Mouse (Mus musculus) ES-E14 (cell line): ENCODE results near the gene Tfeb. TPM values are rescaled to one million over a fixed set of nuclear protein-coding genes. Genes with fewer than 3 reads are reported as not detected.

Experiments used
- DNase-seq: peaks from one replicate; pipeline ENCODE4 v3.0.0-alpha.2; 2013; ENCODE audit warnings: low read depth, low spot score
- H3K27ac ChIP-seq: 2 replicates; pipeline ENCODE4 v1.5.1; 2012; ENCODE audit warnings: low read depth, mild to moderate bottlenecking, low read length, moderate library complexity, mixed read lengths; ENCODE audit not compliant: poor library complexity, insufficient read depth, severe bottlenecking
- H3K36me3 ChIP-seq: 2 replicates; pipeline ENCODE4 v1.6.1; 2012; ENCODE audit warnings: mild to moderate bottlenecking, low read length, moderate library complexity, mixed read lengths; ENCODE audit not compliant: control insufficient read depth, poor library complexity, insufficient read depth, severe bottlenecking
- H3K4me1 ChIP-seq, 2 experiments: fragments of 150-350 bp in 1 of 2; sonication (generic) in 1 of 2; 2 replicates each; pipeline ENCODE4 v1.6.1; 2012; ENCODE audit warnings: low read length in 2 of 2, mild to moderate bottlenecking in 1 of 2, mixed read lengths in 1 of 2; ENCODE audit not compliant: control insufficient read depth in 2 of 2, insufficient read depth in 2 of 2, poor library complexity in 1 of 2
- H3K4me3 ChIP-seq, 2 experiments: fragments of 150-350 bp in 1 of 2; sonication (generic) in 1 of 2; 2 replicates each; pipeline ENCODE4 v1.5.1; 2012; ENCODE audit warnings: low read length in 2 of 2, low read depth in 1 of 2, mild to moderate bottlenecking in 1 of 2, mixed read lengths in 1 of 2; ENCODE audit not compliant: insufficient read depth in 1 of 2, poor library complexity in 1 of 2, severe bottlenecking in 1 of 2
- H3K9ac ChIP-seq: 2 replicates; pipeline ENCODE4 v1.6.1; 2012; ENCODE audit warnings: low read depth, mild to moderate bottlenecking, low read length, mixed read lengths; ENCODE audit not compliant: poor library complexity, insufficient read depth, severe bottlenecking
- H3K9me3 ChIP-seq: fragments of 150-350 bp; sonication (generic); 2 replicates; pipeline ENCODE4 v1.6.1; 2012; ENCODE audit warnings: low read depth, mild to moderate bottlenecking, low read length; ENCODE audit not compliant: control insufficient read depth, insufficient read depth
- CHD2 ChIP-seq: IDR thresholded peaks from 2 replicates; pipeline ENCODE4 v1.6.1; 2014; ENCODE audit warnings: mild to moderate bottlenecking, low read depth, low read length, inconsistent platforms
- HCFC1 ChIP-seq: IDR thresholded peaks from 2 replicates; pipeline ENCODE4 v1.6.1; 2012; ENCODE audit warnings: low read length, inconsistent platforms, borderline replicate concordance; ENCODE audit not compliant: insufficient read depth
- MAFK ChIP-seq: IDR thresholded peaks from 2 replicates; pipeline ENCODE4 v1.6.1; 2014; ENCODE audit warnings: mild to moderate bottlenecking, low read depth, low read length, inconsistent platforms; ENCODE audit not compliant: insufficient read depth
- ZC3H11A ChIP-seq: IDR thresholded peaks from 2 replicates; pipeline ENCODE4 v1.6.1; 2012; ENCODE audit warnings: low read depth, mild to moderate bottlenecking, inconsistent platforms, low read length, borderline replicate concordance
- ZNF384 ChIP-seq: IDR thresholded peaks from 2 replicates; pipeline ENCODE4 v1.6.1; 2012; ENCODE audit warnings: low read depth, low read length, inconsistent platforms
- in situ Hi-C, 2 experiments: fragments of 600-800 bp; cut with MboI; formaldehyde crosslinking; loops; one replicate each; pipeline ENCODE4 v1.15.1; 2025; ENCODE audit warnings: low sequenced_read_pairs in 2 of 2, inconsistent platforms in 1 of 2; ENCODE audit not compliant: unreplicated experiment in 2 of 2
- total RNA-seq: library from RNA; depleted of rRNA; stranded (reverse); fragments of 300-350 nt; gene quantifications from 2 replicates; pipeline ENCODE4 v1.2.3, GENCODE M21; 2012

Gene Tfeb
- total RNA-seq, 1 experiment: 21.0 TPM

DNA sequence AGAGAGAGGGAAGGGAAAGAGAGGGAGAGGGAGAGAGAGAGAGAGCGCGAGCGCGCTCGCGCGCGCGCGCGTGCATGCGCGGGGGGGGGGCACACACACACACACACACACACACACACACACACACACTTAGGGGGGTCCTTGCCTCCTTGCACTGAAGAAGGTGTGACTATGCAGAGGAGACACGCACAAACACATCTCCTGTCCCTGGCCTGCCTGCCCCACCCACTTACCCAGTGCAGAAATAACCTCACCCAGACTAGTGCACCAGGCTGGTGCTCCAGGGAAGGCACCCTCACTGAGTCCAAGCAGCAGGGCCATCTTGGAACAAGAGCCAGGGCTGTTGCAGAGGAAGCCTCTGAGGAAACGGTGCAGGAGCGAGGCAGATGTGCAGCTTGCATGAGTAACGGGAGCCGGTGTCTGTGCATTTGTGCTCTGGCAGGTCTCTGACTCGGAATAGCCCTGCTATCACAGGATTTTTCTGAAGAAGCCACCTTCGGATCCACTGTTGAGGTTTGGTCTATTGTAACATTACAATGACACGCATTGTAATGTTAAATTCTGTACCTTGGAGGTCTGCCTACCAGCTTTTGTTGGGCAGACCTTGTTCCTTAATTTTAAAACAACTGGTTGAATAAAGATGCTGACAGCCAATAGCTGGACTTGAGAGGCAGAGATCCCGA is 23.8 kb upstream of the Tfeb start:
- no peak overlapping the region for H3K9ac ChIP-seq

DNA sequence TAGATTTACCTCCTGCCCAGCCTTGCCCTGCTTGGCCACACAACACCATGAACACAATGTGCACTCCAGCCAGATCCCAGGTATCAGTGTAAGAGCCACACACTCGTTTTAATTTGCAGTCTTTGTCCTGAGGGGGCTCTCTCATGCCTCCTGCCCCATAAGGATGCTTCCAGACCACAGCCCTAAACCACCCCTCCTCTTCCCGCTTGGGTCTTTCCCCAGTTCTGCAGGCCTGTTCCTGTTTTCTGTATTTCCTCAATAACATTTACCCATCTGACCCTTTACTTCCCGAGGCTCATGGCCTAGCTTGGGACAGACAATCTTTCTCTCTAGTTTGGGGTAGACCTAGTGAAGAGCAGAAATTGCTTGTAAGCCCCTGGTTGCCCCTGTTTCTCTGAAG is 21.8 kb upstream of the Tfeb start:
- Histone ChIP-seq H3K36me3 (no peaks in the 10 kb centered on the region), H3K4me1 (peaks cover 13 to 35% of the 10 kb centered on the region in 2 experiments), H3K9me3 (no peaks in the 10 kb centered on the region), H3K4me3 (no peak overlapping the region), H3K27ac (no peak overlapping the region), H3K9ac (no peak overlapping the region)
- DNase-seq: no peak
- TF ChIP-seq HCFC1 (no peak), ZNF384 (no peak), ZC3H11A (no peak), CHD2 (no peak), MAFK (no peak)
- in situ Hi-C loops: no loop called here

More for the DNA sequence above, 23.8 kb upstream of the Tfeb start:
- peak overlapping the region; percentile 53 for H3K4me3 ChIP-seq
- H3K9me3 ChIP-seq: no peaks in the 10 kb centered on the region
- peaks cover 16 to 43% of the 10 kb centered on the region in 2 experiments for H3K4me1 ChIP-seq
- H3K27ac ChIP-seq: peak overlapping the region; percentile 81
- TF ChIP-seq ZNF384: no peak
- TF ChIP-seq CHD2: no peak
- TF ChIP-seq ZC3H11A: no peak
- no peak for TF ChIP-seq MAFK
- TF ChIP-seq HCFC1: no peak
- in situ Hi-C loops: no loop called here
- no peaks in the 10 kb centered on the region for H3K36me3 ChIP-seq
- no peak for DNase-seq

DNA sequence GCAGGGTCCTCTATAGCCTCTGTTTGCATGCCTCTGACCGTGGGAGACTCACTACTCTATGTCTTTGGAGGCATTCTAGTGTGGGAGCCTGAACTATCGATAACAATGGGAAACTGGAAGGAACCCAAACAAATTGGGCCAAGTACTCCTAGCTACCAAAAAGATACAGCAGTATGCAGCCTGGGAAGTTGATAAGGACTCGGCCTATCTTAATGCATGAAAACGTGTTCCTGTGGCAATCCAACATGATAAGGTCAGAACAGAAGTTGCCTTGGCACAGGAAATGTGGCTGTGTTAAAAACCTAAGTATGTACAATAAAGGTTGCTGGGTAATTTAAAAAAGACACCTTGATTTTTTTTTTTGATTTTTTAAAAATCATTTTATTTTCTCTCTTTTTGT is 15.6 kb upstream of the Tfeb start:
- H3K9me3 ChIP-seq: no peaks in the 10 kb centered on the region
- no peaks in the 10 kb centered on the region for H3K36me3 ChIP-seq
- H3K4me1 ChIP-seq: peaks cover 0 to 6% of the 10 kb centered on the region in 2 experiments; a peak in 2 of 4 replicates
- in situ Hi-C loops: no loop called here
- H3K27ac ChIP-seq: no peak overlapping the region
- no peak overlapping the region for H3K4me3 ChIP-seq
- H3K9ac ChIP-seq: no peak overlapping the region
- DNase-seq: no peak
- no peak for TF ChIP-seq ZNF384
- TF ChIP-seq MAFK: no peak
- TF ChIP-seq HCFC1: no peak
- no peak for TF ChIP-seq CHD2
- no peak for TF ChIP-seq ZC3H11A

DNA sequence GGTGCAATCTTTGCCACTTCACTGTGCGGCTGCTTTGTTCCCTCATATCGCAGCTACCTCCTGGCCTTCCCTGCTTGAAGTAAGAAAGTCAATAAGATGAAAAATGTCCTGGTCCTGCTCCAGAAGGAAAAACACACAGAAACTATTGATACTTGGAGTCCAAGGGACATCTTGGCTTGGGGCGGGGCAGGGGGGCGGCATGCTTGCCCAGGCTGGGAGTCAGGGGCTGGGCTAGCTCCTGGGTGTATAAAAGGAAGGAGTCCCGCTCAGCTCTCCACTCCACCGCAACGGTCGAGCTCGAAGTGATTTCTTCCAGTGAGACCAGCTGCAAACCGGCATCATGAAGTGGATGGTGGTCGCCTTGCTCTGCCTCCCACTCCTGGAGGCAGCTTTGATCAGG is 10.3 kb upstream of the Tfeb start, which contains the start of gene Pgc:
TSS of gene Pgc (plus strand) at position 277 of the 400 bp plus-strand sequence.
- Histone ChIP-seq H3K9me3 (no peaks in the 10 kb centered on the region), H3K27ac (no peak within 1 kb of the TSS), H3K9ac (no peak within 1 kb of the TSS), H3K4me3 (no peak within 1 kb of the TSS), H3K36me3 (no peaks in the 10 kb centered on the region), H3K4me1 (peaks cover 0 to 25% of the 10 kb centered on the region in 2 experiments; a peak in 3 of 4 replicates)
- TF ChIP-seq MAFK (no peak), CHD2 (no peak), HCFC1 (no peak), ZC3H11A (no peak), ZNF384 (no peak)
- no peak for DNase-seq
- in situ Hi-C loops: no loop called here
